Mouse (Mus musculus): ENCODE measurements around the gene Spata25. TPM values are rescaled to one million over a fixed set of nuclear protein-coding genes. Genes with fewer than 3 reads are reported as not detected.

Spata25 gene
- polyA plus RNA-seq, 1 experiment from 2014 or later = not detected

DNA sequence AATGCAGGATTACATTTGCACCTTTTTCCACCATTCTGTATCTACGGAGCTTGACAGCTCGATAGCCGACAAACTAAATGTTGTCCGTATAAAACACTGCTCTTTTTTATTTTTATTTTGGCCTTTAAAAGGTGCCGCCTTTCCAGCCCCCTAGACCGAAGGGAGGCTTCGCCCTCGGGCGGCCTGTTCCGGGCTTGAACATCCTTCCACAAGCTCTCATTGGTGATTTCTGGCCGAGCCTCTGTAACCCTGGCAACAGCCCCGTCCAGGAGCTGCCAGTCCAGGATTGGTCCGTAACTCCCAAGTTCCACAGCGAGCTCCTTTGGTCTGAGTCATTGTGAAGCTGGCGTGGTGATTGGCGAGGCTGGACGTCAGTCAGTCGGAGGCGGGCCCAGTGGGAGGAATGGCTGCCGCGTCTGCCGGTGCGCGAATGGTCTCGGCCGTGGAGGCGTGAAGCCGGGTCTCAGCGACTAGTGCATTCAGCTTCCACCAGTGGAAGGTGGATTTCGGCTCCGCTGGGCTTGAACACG is 5.6 kb downstream of the Spata25 start, which contains the start of gene Zswim1:
Gene Zswim1 (plus strand): TSS at position 51 of the 530 bp plus-strand sequence.
- Histone ChIP-seq H3K27ac (ENCODE audit: low read depth, low read length) (peak within 1 kb of the TSS; percentile 70), H3K27me3 (ENCODE audit: control insufficient read depth, insufficient read depth, low read length) (no peaks in the 10 kb centered on the region), H3K4me2 (ENCODE audit: low read depth) (peak within 1 kb of the TSS; percentile 70), H3K4me1 (ENCODE audit: control insufficient read depth, insufficient read depth, low read length) (peaks cover 5% of the 10 kb centered on the region; the same call in 1 of the 2 replicates), H3K9ac (ENCODE audit: low read length) (peak within 1 kb of the TSS; percentile 70), H3K4me3 (ENCODE audit: low read depth, low read length) (peak within 1 kb of the TSS; percentile 74), H3K9me3 (ENCODE audit: control insufficient read depth, low read length) (no peaks in the 10 kb centered on the region), H3K36me3 (ENCODE audit: control insufficient read depth, insufficient read depth, low read length) (peaks cover 6% of the 10 kb centered on the region)
- DNase-seq (ENCODE audit: low spot score) (peak; percentile 99), ATAC-seq (ENCODE audit: insufficient read depth, low FRiP score, low TSS enrichment) (peak; percentile 99)
- WGBS = 1% methylated on average over 32 of the region's 32 CpGs

DNA sequence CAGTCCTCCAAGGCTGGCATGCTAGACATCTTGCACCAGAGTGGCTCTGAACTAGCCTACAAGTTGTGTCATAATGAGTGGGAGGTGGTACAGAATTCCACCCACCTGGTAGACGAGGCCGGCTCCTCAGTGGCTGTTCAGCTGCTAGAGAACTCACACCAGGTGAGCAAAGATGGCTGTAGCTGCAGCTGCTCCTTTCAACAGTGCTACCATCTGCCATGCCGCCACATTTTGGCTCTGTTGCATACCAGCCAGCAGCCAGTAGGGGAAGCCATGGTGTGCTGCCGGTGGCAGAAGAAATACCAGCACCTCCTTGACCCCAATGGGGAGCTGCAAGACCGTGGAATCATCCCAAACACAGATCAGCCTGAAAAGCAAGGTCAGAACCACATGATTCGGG is 7.3 kb downstream of the Spata25 start:
- Histone ChIP-seq H3K9me3 (ENCODE audit: control insufficient read depth, low read length) (no peaks in the 10 kb centered on the region), H3K9ac (ENCODE audit: low read length) (no peak overlapping the region), H3K36me3 (ENCODE audit: control insufficient read depth, insufficient read depth, low read length) (peaks cover 6% of the 10 kb centered on the region), H3K27ac (ENCODE audit: low read depth, low read length) (no peak overlapping the region), H3K4me2 (ENCODE audit: low read depth) (no peak overlapping the region), H3K27me3 (ENCODE audit: control insufficient read depth, insufficient read depth, low read length) (no peaks in the 10 kb centered on the region), H3K4me1 (ENCODE audit: control insufficient read depth, insufficient read depth, low read length) (peaks cover 5% of the 10 kb centered on the region; the same call in 1 of the 2 replicates), H3K4me3 (ENCODE audit: low read depth, low read length) (no peak overlapping the region)
- no peak for ATAC-seq (ENCODE audit: insufficient read depth, low FRiP score, low TSS enrichment)
- 88% methylated on average over 6 of the region's 6 CpGs for WGBS
- no peak for DNase-seq (ENCODE audit: low spot score)

DNA sequence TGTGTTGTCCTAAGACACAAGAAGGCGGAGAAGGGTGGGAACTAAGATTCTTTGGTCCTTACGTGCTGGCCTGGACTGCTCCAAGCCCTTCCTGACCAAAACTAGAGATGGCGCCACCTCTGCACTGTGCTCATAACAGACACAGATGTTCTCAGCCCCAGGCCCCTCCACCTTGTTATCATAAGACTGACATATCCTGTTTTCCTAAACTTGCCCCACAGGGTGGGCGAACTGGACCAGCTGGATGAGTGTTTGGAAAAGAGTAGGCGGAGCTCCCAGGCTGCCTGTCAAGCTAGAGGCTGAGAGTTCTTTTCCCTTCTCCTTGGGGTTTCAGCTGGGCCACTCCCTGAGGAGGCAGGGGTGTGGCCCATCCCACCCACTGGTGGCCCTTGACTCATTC is 10.6 kb downstream of the Spata25 start:
- Histone ChIP-seq H3K4me1 (ENCODE audit: control insufficient read depth, insufficient read depth, low read length) (peaks cover 5% of the 10 kb centered on the region; the same call in 1 of the 2 replicates), H3K4me2 (ENCODE audit: low read depth) (no peak overlapping the region), H3K9me3 (ENCODE audit: control insufficient read depth, low read length) (no peaks in the 10 kb centered on the region), H3K9ac (ENCODE audit: low read length) (no peak overlapping the region), H3K27ac (ENCODE audit: low read depth, low read length) (no peak overlapping the region), H3K27me3 (ENCODE audit: control insufficient read depth, insufficient read depth, low read length) (no peaks in the 10 kb centered on the region), H3K36me3 (ENCODE audit: control insufficient read depth, insufficient read depth, low read length) (peaks cover 3% of the 10 kb centered on the region), H3K4me3 (ENCODE audit: low read depth, low read length) (no peak overlapping the region)
- peak; percentile 34 for DNase-seq (ENCODE audit: low spot score)
- no peak for ATAC-seq (ENCODE audit: insufficient read depth, low FRiP score, low TSS enrichment)
- WGBS = 61% methylated on average over 5 of the region's 5 CpGs

DNA sequence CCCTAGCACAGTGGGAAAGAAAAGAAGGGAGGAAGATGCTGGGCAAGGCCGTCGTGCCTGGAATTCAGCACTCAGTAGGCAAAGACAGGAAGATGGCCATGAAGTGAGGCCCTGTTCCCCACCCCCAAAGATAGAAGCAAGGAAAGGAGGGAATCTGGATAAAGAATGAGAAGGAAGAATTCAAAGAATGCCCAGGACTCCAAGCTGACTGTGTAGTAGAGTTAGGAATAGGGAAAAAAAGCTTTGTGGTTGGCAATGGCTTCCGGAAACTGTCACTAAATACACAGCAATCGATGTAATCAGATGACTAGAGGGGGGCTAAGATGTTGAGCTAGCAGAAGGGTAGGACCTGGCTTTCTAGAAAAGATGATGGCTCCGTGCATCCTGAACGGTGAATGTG is 11.1 kb downstream of the Spata25 start:
- Histone ChIP-seq H3K4me1 (ENCODE audit: control insufficient read depth, insufficient read depth, low read length) (peaks cover 2% of the 10 kb centered on the region; the same call in 1 of the 2 replicates), H3K27me3 (ENCODE audit: control insufficient read depth, insufficient read depth, low read length) (no peaks in the 10 kb centered on the region), H3K9me3 (ENCODE audit: control insufficient read depth, low read length) (no peaks in the 10 kb centered on the region), H3K4me2 (ENCODE audit: low read depth) (no peak overlapping the region), H3K9ac (ENCODE audit: low read length) (no peak overlapping the region), H3K4me3 (ENCODE audit: low read depth, low read length) (no peak overlapping the region), H3K36me3 (ENCODE audit: control insufficient read depth, insufficient read depth, low read length) (peaks cover 3% of the 10 kb centered on the region), H3K27ac (ENCODE audit: low read depth, low read length) (no peak overlapping the region)
- ATAC-seq (ENCODE audit: insufficient read depth, low FRiP score, low TSS enrichment) (no peak), DNase-seq (ENCODE audit: low spot score) (no peak)
- 88% methylated on average over 6 of the region's 6 CpGs for WGBS

DNA sequence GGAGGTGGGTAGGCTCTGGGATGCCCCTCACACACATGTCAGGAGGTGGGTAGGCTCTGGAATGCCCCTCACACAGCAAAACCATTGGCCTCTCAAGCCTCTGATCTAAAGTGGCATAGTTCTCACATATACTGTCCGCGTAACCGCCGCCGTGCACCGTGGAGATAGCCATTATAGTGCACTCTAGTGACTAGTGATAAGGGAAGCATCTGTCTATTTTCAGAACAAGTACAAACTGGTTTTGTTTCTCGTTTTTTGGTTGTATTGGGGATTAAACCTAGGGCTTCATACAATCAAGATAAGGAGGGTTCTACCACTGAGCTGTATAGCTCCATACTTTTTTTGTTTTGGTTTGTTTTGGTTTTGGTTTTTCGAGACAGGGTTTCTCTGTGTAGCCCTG is 12.5 kb downstream of the Spata25 start:
- ATAC-seq (ENCODE audit: insufficient read depth, low FRiP score, low TSS enrichment) = no peak
- no peaks in the 10 kb centered on the region for H3K9me3 ChIP-seq (ENCODE audit: control insufficient read depth, low read length)
- WGBS = 94% methylated on average over 8 of the region's 8 CpGs
- H3K36me3 ChIP-seq (ENCODE audit: control insufficient read depth, insufficient read depth, low read length) = peaks cover 3% of the 10 kb centered on the region
- H3K27me3 ChIP-seq (ENCODE audit: control insufficient read depth, insufficient read depth, low read length) = no peaks in the 10 kb centered on the region
- no peaks in the 10 kb centered on the region for H3K4me1 ChIP-seq (ENCODE audit: control insufficient read depth, insufficient read depth, low read length)
- no peak overlapping the region for H3K4me2 ChIP-seq (ENCODE audit: low read depth)
- no peak overlapping the region for H3K27ac ChIP-seq (ENCODE audit: low read depth, low read length)
- no peak overlapping the region for H3K9ac ChIP-seq (ENCODE audit: low read length)
- no peak for DNase-seq (ENCODE audit: low spot score)
- H3K4me3 ChIP-seq (ENCODE audit: low read depth, low read length) = no peak overlapping the region

DNA sequence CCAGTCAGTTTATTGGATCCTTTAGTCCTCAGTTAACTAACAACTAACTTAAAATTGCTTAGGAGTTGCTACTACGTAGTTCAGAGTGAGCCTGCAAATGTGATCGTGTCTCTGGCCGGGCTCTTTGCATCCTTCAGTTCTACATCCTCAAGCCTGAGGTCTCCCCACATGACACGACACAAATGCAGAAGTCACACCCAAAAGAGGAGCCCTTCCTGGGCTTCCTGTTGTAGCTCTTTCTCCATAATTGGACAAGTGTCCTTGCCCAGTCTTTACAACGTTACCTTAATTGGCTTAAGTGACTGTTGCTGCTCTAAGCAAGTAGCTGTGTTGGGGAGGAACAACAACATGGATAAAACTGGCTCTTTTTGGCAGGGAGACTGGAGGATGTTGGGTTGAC is 13.0 kb downstream of the Spata25 start:
- no peaks in the 10 kb centered on the region; the same call in 1 of the 2 replicates for H3K36me3 ChIP-seq (ENCODE audit: control insufficient read depth, insufficient read depth, low read length)
- no peaks in the 10 kb centered on the region for H3K9me3 ChIP-seq (ENCODE audit: control insufficient read depth, low read length)
- H3K27ac ChIP-seq (ENCODE audit: low read depth, low read length) = no peak overlapping the region
- no peak overlapping the region for H3K4me3 ChIP-seq (ENCODE audit: low read depth, low read length)
- H3K9ac ChIP-seq (ENCODE audit: low read length) = no peak overlapping the region
- no peak overlapping the region for H3K4me2 ChIP-seq (ENCODE audit: low read depth)
- WGBS = 92% methylated on average over 5 of the region's 5 CpGs
- ATAC-seq (ENCODE audit: insufficient read depth, low FRiP score, low TSS enrichment) = no peak
- no peaks in the 10 kb centered on the region for H3K27me3 ChIP-seq (ENCODE audit: control insufficient read depth, insufficient read depth, low read length)
- no peak for DNase-seq (ENCODE audit: low spot score)
- no peaks in the 10 kb centered on the region for H3K4me1 ChIP-seq (ENCODE audit: control insufficient read depth, insufficient read depth, low read length)

DNA sequence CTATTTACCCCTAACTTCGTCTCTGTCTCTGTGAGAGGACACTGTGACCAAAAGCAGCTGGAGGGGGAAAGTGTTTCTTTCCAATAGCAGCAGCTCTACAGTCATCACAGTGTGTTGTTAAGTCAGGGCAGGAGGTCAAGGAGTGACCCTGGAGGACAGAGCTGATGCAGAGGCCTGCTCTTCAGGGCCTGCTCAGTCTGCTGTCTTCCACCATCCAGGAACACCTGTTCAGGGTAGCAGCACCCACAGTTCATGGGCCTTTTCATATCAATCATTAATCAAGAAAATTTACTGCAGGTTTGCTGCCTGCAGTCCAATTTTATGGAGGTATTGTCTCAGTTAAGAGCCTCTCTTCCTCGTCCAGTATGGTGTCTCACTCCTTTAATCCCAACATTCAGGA is 14.8 kb downstream of the Spata25 start:
- Histone ChIP-seq H3K27ac (ENCODE audit: low read depth, low read length) (no peak overlapping the region), H3K4me3 (ENCODE audit: low read depth, low read length) (no peak overlapping the region), H3K36me3 (ENCODE audit: control insufficient read depth, insufficient read depth, low read length) (no peaks in the 10 kb centered on the region; the same call in 1 of the 2 replicates), H3K4me2 (ENCODE audit: low read depth) (no peak overlapping the region), H3K9ac (ENCODE audit: low read length) (no peak overlapping the region), H3K27me3 (ENCODE audit: control insufficient read depth, insufficient read depth, low read length) (no peaks in the 10 kb centered on the region), H3K4me1 (ENCODE audit: control insufficient read depth, insufficient read depth, low read length) (no peaks in the 10 kb centered on the region), H3K9me3 (ENCODE audit: control insufficient read depth, low read length) (no peaks in the 10 kb centered on the region)
- no peak for DNase-seq (ENCODE audit: low spot score)
- WGBS = 65% methylated on average over 2 of the region's 2 CpGs
- ATAC-seq (ENCODE audit: insufficient read depth, low FRiP score, low TSS enrichment) = no peak

DNA sequence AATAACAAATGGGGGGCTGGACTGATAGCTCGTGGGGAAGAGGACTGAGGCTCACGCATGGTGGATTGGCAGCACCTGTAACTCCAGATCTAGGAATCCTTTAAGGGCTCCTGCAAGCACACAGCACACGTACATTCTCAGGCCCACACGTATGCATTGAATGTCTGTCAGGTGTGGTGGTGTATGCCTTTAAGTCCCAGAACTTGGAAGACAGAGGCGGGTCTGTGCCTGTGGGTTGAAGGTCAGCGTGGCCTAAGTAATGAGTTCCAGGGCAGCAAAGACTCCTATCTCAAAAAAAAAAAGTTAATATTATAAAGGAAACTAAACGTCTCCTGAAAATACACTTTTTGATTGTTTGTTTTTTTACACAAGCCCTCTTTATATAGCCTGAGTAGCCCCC is 21.7 kb downstream of the Spata25 start:
- H3K27ac ChIP-seq (ENCODE audit: low read depth, low read length) = no peak overlapping the region
- ATAC-seq (ENCODE audit: insufficient read depth, low FRiP score, low TSS enrichment) (no peak), DNase-seq (ENCODE audit: low spot score) (no peak)
- no peak overlapping the region for H3K9ac ChIP-seq (ENCODE audit: low read length)
- H3K4me2 ChIP-seq (ENCODE audit: low read depth) = no peak overlapping the region
- no peaks in the 10 kb centered on the region for H3K36me3 ChIP-seq (ENCODE audit: control insufficient read depth, insufficient read depth, low read length)
- 0 out of 2 replicates have a peak overlapping the region, but pooled peaks have one; percentile 6 for H3K4me3 ChIP-seq (ENCODE audit: low read depth, low read length)
- H3K9me3 ChIP-seq (ENCODE audit: control insufficient read depth, low read length) = no peaks in the 10 kb centered on the region
- no peaks in the 10 kb centered on the region for H3K27me3 ChIP-seq (ENCODE audit: control insufficient read depth, insufficient read depth, low read length)
- H3K4me1 ChIP-seq (ENCODE audit: control insufficient read depth, insufficient read depth, low read length) = peaks cover 7% of the 10 kb centered on the region
- 86% methylated on average over 7 of the region's 7 CpGs for WGBS

DNA sequence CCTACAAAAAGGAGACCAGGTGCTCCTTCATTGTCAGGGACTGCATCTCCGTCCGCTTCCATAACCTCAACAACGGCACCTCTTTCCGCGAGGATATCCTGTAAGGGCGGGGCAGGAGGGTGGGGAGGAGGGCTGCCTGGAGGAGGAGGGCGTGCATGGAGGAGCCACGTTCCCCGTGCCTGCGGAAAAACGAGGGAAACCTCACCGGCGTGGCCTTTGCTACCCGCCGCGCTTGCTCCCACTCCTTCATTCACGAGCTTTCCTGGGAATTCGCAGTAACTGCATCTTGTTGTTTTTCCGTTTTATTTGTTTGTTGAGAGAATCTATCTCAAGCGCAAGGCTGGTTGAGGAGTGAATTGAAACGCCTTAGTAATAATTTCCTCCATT is 23.0 kb downstream of the Spata25 start:
- no peak for DNase-seq (ENCODE audit: low spot score)
- peak; percentile 45 for ATAC-seq (ENCODE audit: insufficient read depth, low FRiP score, low TSS enrichment)

More for the DNA sequence above, 23.0 kb downstream of the Spata25 start:
- H3K4me2 ChIP-seq (ENCODE audit: low read depth) = peak overlapping the region; percentile 68
- H3K9ac ChIP-seq (ENCODE audit: low read length) = peak overlapping the region; percentile 66
- no peaks in the 10 kb centered on the region for H3K36me3 ChIP-seq (ENCODE audit: control insufficient read depth, insufficient read depth, low read length)
- WGBS = 3% methylated on average over 21 of the region's 21 CpGs
- no peaks in the 10 kb centered on the region for H3K9me3 ChIP-seq (ENCODE audit: control insufficient read depth, low read length)
- H3K27me3 ChIP-seq (ENCODE audit: control insufficient read depth, insufficient read depth, low read length) = no peaks in the 10 kb centered on the region
- H3K4me3 ChIP-seq (ENCODE audit: low read depth, low read length) = peak overlapping the region; percentile 75
- peak overlapping the region; percentile 76 for H3K27ac ChIP-seq (ENCODE audit: low read depth, low read length)
- peaks cover 7% of the 10 kb centered on the region for H3K4me1 ChIP-seq (ENCODE audit: control insufficient read depth, insufficient read depth, low read length)
